Mouse (Mus musculus) left cerebral cortex, postnatal 36 days (tissue): ENCODE data around the gene Cbfa2t3. TPM values are rescaled to one million over a fixed set of nuclear protein-coding genes. Genes with fewer than 3 reads are reported as not detected.

Source experiments
- DNase-seq, 2 experiments: peaks; one replicate each; pipeline ENCODE4 v3.0.0; 2021 to 2022; ENCODE audit warnings: low spot score in 2 of 2, mixed read lengths in 1 of 2
- intact Hi-C: fragments of 180-260 bp; cut with DNase I; formaldehyde crosslinking; loops from one replicate; pipeline ENCODE4 v1.15.1; 2025
- total RNA-seq, 2 experiments: library from RNA; stranded (reverse); gene quantifications; 2 replicates each; pipeline ENCODE4 v1.2.3; 2021

The Cbfa2t3 gene
- total RNA-seq, 2 experiments from 2014 or later, result 26.2 to 37.5 TPM

DNA sequence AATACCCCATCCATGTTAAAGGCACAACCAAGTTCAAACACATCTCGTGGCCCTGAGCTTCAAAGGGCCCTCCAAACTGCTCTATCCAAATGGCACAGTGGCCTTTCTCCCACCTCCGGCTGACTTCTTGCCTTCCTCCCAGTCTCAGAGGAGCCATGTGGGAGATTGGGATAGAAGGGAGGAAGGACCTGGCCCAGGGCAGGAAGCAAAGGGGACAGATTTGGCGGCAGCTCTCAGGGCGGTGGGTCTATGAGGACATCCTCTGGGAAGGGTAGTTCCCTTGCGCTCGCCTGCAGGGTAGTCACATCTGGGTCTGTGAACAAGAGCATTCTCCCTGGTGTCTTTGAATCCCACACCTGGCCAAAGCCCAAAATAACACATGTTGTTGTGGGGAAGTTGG lies 1.3 kb downstream of the Cbfa2t3 start:
- intact Hi-C loops, result no loop called here

GRCm38 (mm10) chr8:122697181-122697581 lies 1.7 kb downstream of the Cbfa2t3 start:
- no peak for DNase-seq

More for the DNA sequence above, 1.3 kb downstream of the Cbfa2t3 start:
- DNase-seq, result no peak

GRCm38 (mm10) chr8:122695438-122696042 lies 3.4 kb downstream of the Cbfa2t3 start:
- DNase-seq, result peak in 1 of 2 experiments; percentile 39
- intact Hi-C loops, result no loop called here

More at GRCm38 (mm10) chr8:122697181-122697581, 1.7 kb downstream of the Cbfa2t3 start:
- intact Hi-C loops, result no loop called here

DNA sequence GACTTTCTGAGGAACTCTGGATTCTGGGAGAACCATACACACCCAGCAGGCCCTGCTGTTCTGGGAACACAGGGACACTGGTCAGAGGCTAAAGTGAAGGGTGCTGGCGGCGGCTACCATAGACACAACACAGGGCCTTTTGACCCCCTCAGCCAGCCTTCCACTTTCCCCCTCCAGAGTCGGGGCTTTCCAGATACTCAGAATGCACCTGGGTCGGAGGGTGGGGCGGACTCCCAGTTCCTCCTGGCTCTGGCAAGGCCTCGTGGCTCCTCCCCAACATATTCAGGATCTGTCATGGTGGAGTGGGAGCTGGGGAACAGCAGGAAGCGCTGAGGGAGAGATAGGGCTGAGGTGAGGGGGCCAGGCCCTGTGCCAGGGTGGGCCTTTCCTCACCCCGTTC lies 6.8 kb downstream of the Cbfa2t3 start:
- intact Hi-C loops, result no loop called here
- no peak for DNase-seq

DNA sequence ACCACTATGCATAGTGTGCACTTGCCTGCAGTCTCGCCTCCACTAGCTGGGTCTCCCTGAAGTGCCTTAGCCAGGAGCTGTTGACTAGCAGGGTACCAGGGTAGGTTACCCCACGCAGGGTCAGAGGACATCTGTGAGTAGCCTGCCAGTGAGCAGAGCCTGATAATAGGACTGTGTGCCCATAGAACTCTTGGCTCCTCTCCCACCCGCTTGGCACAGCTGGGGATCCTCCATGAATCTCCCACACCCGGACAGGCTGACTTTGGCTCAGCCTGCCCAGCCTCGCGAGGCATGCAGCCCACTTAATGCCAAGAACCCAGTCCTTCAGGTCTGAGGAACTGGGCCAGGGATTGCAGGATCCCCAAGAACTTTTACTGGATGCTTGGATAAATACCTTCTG lies 7.9 kb downstream of the Cbfa2t3 start:
- intact Hi-C loops, result no loop called here
- no peak for DNase-seq

DNA sequence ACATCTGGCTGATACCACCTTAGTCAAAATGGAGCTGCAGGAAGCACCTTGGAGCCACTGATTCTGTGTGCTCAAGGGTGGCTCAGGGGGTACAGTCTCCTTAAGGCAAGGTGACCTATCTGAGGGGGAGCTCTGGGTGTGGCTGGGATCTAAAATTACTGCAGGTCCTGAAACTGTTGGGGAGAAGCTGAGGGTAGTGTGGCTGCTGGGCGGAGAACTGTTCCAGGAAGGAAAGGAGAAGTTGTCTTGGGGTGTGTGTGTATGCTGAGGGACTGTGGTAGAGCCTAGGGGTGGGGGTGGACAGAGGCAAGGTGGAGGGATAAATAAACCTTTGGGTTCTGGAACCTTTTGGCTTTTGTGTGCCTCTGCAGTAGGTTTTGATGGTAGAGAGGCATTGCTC lies 9.6 kb downstream of the Cbfa2t3 start:
- no peak for DNase-seq
- intact Hi-C loops, result no loop called here

GRCm38 (mm10) chr8:122686879-122687278 lies 12.0 kb downstream of the Cbfa2t3 start:
- no peak for DNase-seq
- intact Hi-C loops, result no loop called here

DNA sequence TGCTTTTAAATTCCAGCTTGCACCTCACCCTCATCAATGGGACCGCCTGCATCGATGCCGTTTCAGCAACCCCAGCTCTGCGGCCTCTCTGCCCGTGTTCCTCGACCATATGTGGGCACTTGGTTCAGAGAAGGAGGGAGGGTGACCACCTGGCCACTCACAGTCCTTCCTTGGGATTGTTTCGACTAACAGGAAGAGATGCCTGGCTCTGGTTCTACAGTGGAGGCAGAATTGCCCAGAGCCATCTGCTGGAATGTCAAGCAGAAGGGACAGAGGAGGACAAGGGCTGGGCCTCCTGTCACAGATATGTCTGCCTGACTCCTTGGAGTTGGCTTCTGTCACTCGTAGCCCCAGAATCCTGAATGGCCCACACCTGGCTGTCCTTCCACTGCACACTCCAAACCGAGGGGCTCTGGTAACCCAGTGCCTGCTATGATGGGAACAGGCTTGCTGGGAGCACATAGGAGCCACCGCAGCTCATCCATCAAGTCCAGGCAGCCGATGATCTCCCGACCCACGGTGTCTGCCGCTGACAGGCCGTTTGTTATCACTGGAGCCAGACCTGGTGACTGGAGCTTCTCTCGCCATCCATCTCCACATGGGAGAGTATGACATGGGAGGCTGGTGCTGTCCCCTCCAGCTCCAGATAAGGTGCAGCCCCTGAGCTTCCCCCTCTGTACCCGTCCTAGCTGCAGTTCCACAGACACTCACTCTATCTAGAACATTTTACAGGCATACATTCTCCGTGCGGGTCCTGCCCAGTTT lies 13.6 kb downstream of the Cbfa2t3 start:
- intact Hi-C loops, result no loop called here
- DNase-seq, result no peak

- intact Hi-C loops, result no loop called here
- DNase-seq, result no peak
Measured at GRCm38 (mm10) chr8:122682820-122683219, 16.1 kb downstream of the Cbfa2t3 start.

GRCm38 (mm10) chr8:122680171-122680570 lies 18.7 kb downstream of the Cbfa2t3 start:
- DNase-seq, result no peak
- intact Hi-C loops, result no loop called here

DNA sequence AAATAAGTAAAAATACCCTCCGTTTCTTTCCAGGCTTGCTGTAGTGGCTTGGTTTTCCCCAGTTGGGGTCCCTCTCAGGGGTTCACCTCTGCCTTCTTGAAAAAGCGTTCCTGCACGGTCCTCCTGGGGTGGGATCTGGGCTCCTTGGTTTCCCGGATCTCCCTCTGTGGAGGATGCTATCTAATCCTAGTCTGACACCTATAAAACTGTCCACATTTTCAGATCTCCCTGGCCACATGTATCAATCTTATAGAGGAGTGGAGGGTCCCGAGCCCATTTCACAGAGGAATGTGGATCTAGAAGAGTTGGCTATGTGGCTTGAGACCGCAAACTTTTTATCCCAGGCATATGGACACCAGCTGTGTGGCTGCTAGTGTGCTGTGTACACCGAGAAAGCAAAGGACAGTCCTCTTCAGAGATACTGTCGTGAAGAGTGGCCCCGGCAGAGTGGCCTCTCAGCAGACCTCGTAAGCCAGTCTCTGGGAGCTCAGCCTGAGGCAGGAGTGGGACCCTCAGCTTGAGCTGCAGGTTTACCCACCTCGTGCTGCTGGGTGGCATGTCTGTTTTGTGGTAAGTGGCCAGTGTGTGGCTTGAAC lies 19.5 kb downstream of the Cbfa2t3 start:
- no peak for DNase-seq
- intact Hi-C loops, result loop anchor here (2.0 to 5.0 kb wide), 3 partner anchors 73 to 151 kb away; partner anchors contain the start of gene Acsf3

DNA sequence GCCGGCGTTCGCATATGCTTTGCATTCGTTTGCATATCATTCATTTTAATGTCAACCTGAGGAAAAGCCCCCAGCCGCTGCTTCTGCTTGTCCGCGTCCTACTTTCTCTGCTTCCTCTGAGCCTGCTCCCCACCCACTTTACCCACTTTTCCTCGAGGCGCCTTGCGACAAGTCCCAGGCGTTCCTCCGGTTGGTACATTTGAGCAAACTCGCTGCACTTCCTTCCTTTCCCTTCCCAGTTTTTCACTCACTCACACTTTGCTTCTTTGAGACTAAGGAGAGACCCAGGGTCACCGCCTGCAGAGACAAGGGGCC lies 20.1 kb downstream of the Cbfa2t3 start:
- intact Hi-C loops, result loop anchor here (2.0 to 5.0 kb wide), 3 partner anchors 73 to 152 kb away; partner anchors contain the start of gene Acsf3
- DNase-seq, result no peak

- peak; percentile 85 for DNase-seq
- intact Hi-C loops, result loop anchor here (2.0 to 5.0 kb wide), 3 partner anchors 74 to 153 kb away; partner anchors contain the start of gene Acsf3
Measured at GRCm38 (mm10) chr8:122678061-122678895, 20.6 kb downstream of the Cbfa2t3 start.

DNA sequence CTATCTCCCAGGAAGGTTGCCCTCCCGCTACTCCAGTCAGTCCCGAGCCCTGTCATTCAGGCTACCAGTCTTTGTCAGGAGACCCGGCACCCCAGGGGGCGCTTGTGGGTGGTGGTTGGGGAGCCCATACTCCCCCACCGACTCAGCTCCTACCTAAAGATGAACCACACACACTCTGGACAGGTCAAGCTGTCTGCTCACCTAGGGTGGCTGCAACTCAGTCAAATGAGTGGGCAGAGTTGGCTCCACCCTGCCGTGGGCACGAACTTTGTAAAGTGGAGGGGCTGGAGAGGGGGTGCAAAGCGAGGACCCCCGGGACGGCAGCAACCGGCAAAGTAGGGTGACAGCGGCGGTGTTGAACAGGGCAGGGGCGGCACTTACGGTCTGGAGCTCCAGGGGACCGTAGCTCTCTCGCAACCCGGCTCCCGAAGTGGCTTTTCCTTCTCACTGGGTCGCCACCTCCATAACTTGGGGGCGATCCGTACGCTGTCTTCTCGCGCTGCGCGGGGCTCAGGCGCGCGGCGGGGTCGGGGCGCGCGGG lies 21.4 kb downstream of the Cbfa2t3 start:
- intact Hi-C loops, result loop anchor here (2.0 to 5.0 kb wide), 4 partner anchors 37 to 153 kb away; partner anchors contain the start of gene Acsf3
- peak in 1 of 2 experiments; percentile 39 for DNase-seq

GRCm38 (mm10) chr8:122676621-122677480 lies 22.1 kb downstream of the Cbfa2t3 start:
- intact Hi-C loops, result loop anchor here (2.0 to 5.0 kb wide), 3 partner anchors 36 to 100 kb away; partner anchors contain the start of gene Acsf3
- peak; percentile 84 to 87 for DNase-seq

DNA sequence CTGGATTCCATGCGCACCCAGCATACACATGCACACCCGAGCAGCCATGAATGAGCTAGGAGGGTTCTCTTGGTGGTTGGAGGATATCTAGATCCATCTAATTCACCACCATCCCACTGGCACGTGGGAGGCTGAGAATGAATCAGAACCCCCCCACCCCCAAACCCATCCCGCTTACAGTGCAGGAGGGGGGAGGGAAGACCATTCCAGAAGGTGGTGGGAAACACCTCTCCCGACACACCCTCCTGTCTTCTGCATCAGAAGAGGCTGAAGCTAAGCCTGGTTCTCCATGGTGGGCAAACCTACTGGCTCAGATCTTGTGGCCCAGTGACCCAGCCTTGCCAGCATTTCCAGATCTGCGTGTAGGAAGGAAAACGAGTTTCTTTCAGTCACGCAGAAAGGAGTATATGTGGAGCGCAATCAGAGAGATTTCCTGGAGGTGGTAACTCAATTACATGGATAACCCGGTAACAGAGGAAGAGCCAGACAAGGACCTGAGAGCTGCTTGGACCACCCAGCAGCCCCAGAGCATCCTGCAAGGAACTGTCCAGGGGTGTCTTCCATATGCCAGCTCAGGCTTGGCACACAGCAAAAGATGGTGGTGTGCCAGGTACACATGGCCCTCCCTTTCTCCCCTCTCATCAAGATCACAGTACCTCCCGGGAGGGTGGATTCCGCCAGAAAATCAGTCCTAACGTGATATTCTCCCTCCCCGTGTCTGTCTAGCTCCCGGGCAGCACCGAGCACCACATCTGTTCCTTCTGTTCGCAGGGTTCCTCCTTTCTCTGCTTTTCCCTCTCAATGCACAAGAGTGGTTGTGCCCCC lies 23.1 kb downstream of the Cbfa2t3 start:
- peak; percentile 39 to 51 for DNase-seq
- intact Hi-C loops, result loop anchor here (2.0 to 5.0 kb wide), 3 partner anchors 35 to 101 kb away; partner anchors contain the start of gene Acsf3

DNA sequence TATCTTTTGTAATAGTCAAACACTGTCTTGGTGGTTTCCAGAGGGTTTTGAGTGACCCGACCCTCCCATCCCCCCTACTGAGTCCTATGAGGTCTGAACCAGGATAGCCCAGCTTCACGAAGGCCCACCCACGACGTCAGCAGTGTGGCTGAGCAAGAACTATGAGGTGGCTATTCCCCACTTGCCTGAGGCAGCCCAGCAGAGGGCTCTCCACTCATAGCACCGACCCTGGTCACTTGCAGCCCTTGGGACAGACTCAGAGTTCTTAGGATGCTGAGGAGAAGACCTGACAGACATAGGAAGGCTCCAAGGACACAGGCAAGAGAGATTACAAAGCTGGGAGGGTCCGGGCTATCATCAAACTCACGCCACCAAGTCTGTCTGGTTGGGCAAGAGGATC lies 23.9 kb downstream of the Cbfa2t3 start:
- intact Hi-C loops, result loop anchor here (5.0 kb wide), 2 partner anchors 77 to 102 kb away; partner anchors contain the start of gene Acsf3
- DNase-seq, result no peak
